Mouse (Mus musculus): ENCODE measurements around the gene Reps2. TPM values are rescaled to one million over a fixed set of nuclear protein-coding genes. Genes with fewer than 3 reads are reported as not detected.

Reps2 gene
- polyA plus RNA-seq, 1 experiment = 0.34 TPM

GRCm38 (mm10) chrX:162542576-162543227 lies 100.7 kb downstream of the Reps2 start:
- H3K27ac ChIP-seq (ENCODE audit: control insufficient read depth, insufficient read depth, low read length) = no peak overlapping the region

GRCm38 (mm10) chrX:162541961-162542360 lies 101.5 kb downstream of the Reps2 start:
- TF ChIP-seq POLR2A (IDR thresholded peaks at IDR 0.05; ENCODE audit: control insufficient read depth, extremely low read depth, insufficient read depth, low read length, poor library complexity) (no peak), CTCF (IDR thresholded peaks at IDR 0.05; ENCODE audit: borderline replicate concordance, control insufficient read depth, extremely low read depth, insufficient read depth, low read length, poor library complexity) (no peak)
- Histone ChIP-seq H3K36me3 (ENCODE audit: control insufficient read depth, insufficient read depth, low read length) (no peaks in the 10 kb centered on the region), H3K4me1 (replicated peaks; ENCODE audit: control insufficient read depth, insufficient read depth, low read length) (no peaks in the 10 kb centered on the region), H3K4me3 (ENCODE audit: control insufficient read depth, insufficient read depth, low read length) (no peak overlapping the region), H3K27me3 (ENCODE audit: control insufficient read depth, insufficient read depth, low read length) (no peaks in the 10 kb centered on the region), H3K27ac (ENCODE audit: control insufficient read depth, insufficient read depth, low read length) (no peak overlapping the region)
- WGBS = 24% methylated on average over 1 of the region's 1 CpGs
- no peak for DNase-seq

More at GRCm38 (mm10) chrX:162542576-162543227, 100.7 kb downstream of the Reps2 start:
- WGBS = 5% methylated on average over 1 of the region's 1 CpGs
- DNase-seq = no peak
- TF ChIP-seq CTCF (IDR thresholded peaks at IDR 0.05; ENCODE audit: borderline replicate concordance, control insufficient read depth, extremely low read depth, insufficient read depth, low read length, poor library complexity) = no peak
- H3K4me3 ChIP-seq (ENCODE audit: control insufficient read depth, insufficient read depth, low read length) = no peak overlapping the region
- no peaks in the 10 kb centered on the region for H3K36me3 ChIP-seq (ENCODE audit: control insufficient read depth, insufficient read depth, low read length)
- H3K27me3 ChIP-seq (ENCODE audit: control insufficient read depth, insufficient read depth, low read length) = no peaks in the 10 kb centered on the region
- no peaks in the 10 kb centered on the region for H3K4me1 ChIP-seq (replicated peaks; ENCODE audit: control insufficient read depth, insufficient read depth, low read length)

- Histone ChIP-seq H3K27ac (ENCODE audit: control insufficient read depth, insufficient read depth, low read length) (no peak overlapping the region), H3K36me3 (ENCODE audit: control insufficient read depth, insufficient read depth, low read length) (no peaks in the 10 kb centered on the region), H3K27me3 (ENCODE audit: control insufficient read depth, insufficient read depth, low read length) (no peaks in the 10 kb centered on the region), H3K4me3 (ENCODE audit: control insufficient read depth, insufficient read depth, low read length) (no peak overlapping the region), H3K4me1 (replicated peaks; ENCODE audit: control insufficient read depth, insufficient read depth, low read length) (no peaks in the 10 kb centered on the region)
- no peak for TF ChIP-seq CTCF (IDR thresholded peaks at IDR 0.05; ENCODE audit: borderline replicate concordance, control insufficient read depth, extremely low read depth, insufficient read depth, low read length, poor library complexity)
- TF ChIP-seq POLR2A (IDR thresholded peaks at IDR 0.05; ENCODE audit: control insufficient read depth, extremely low read depth, insufficient read depth, low read length, poor library complexity) = no peak
- 84% methylated on average over 2 of the region's 2 CpGs for WGBS
- DNase-seq = no peak
These were observed 112.4 kb downstream of the Reps2 start for GRCm38 (mm10) chrX:162531016-162531415.

- TF ChIP-seq POLR2A (IDR thresholded peaks at IDR 0.05; ENCODE audit: control insufficient read depth, extremely low read depth, insufficient read depth, low read length, poor library complexity) (no peak), CTCF (IDR thresholded peaks at IDR 0.05; ENCODE audit: borderline replicate concordance, control insufficient read depth, extremely low read depth, insufficient read depth, low read length, poor library complexity) (no peak)
- H3K4me1 ChIP-seq (replicated peaks; ENCODE audit: control insufficient read depth, insufficient read depth, low read length) = no peaks in the 10 kb centered on the region
- H3K4me3 ChIP-seq (ENCODE audit: control insufficient read depth, insufficient read depth, low read length) = no peak overlapping the region
- H3K36me3 ChIP-seq (ENCODE audit: control insufficient read depth, insufficient read depth, low read length) = no peaks in the 10 kb centered on the region
- 27% methylated on average over 2 of the region's 2 CpGs for WGBS
- DNase-seq = peak; percentile 11
- H3K27ac ChIP-seq (ENCODE audit: control insufficient read depth, insufficient read depth, low read length) = no peak overlapping the region
- no peaks in the 10 kb centered on the region for H3K27me3 ChIP-seq (ENCODE audit: control insufficient read depth, insufficient read depth, low read length)
These were observed 116.2 kb downstream of the Reps2 start for GRCm38 (mm10) chrX:162527240-162527639.

- Histone ChIP-seq H3K27ac (ENCODE audit: control insufficient read depth, insufficient read depth, low read length) (no peak overlapping the region), H3K27me3 (ENCODE audit: control insufficient read depth, insufficient read depth, low read length) (no peaks in the 10 kb centered on the region), H3K4me1 (replicated peaks; ENCODE audit: control insufficient read depth, insufficient read depth, low read length) (no peaks in the 10 kb centered on the region), H3K4me3 (ENCODE audit: control insufficient read depth, insufficient read depth, low read length) (no peak overlapping the region), H3K36me3 (ENCODE audit: control insufficient read depth, insufficient read depth, low read length) (no peaks in the 10 kb centered on the region)
- TF ChIP-seq CTCF (IDR thresholded peaks at IDR 0.05; ENCODE audit: borderline replicate concordance, control insufficient read depth, extremely low read depth, insufficient read depth, low read length, poor library complexity) (no peak), POLR2A (IDR thresholded peaks at IDR 0.05; ENCODE audit: control insufficient read depth, extremely low read depth, insufficient read depth, low read length, poor library complexity) (no peak)
- 90% methylated on average over 9 of the region's 9 CpGs for WGBS
- no peak for DNase-seq
These were observed 121.5 kb downstream of the Reps2 start for GRCm38 (mm10) chrX:162521831-162522514.

GRCm38 (mm10) chrX:162521197-162521596 lies 122.3 kb downstream of the Reps2 start:
- no peak overlapping the region for H3K4me3 ChIP-seq (ENCODE audit: control insufficient read depth, insufficient read depth, low read length)
- H3K36me3 ChIP-seq (ENCODE audit: control insufficient read depth, insufficient read depth, low read length) = no peaks in the 10 kb centered on the region
- no peaks in the 10 kb centered on the region for H3K4me1 ChIP-seq (replicated peaks; ENCODE audit: control insufficient read depth, insufficient read depth, low read length)
- DNase-seq = no peak
- H3K27ac ChIP-seq (ENCODE audit: control insufficient read depth, insufficient read depth, low read length) = no peak overlapping the region
- WGBS = 88% methylated on average over 4 of the region's 4 CpGs
- no peaks in the 10 kb centered on the region for H3K27me3 ChIP-seq (ENCODE audit: control insufficient read depth, insufficient read depth, low read length)
- TF ChIP-seq CTCF (IDR thresholded peaks at IDR 0.05; ENCODE audit: borderline replicate concordance, control insufficient read depth, extremely low read depth, insufficient read depth, low read length, poor library complexity) (no peak), POLR2A (IDR thresholded peaks at IDR 0.05; ENCODE audit: control insufficient read depth, extremely low read depth, insufficient read depth, low read length, poor library complexity) (no peak)

Data from thymus, adult 2 months (tissue).